Mouse (Mus musculus) stomach, embryonic 14.5 days (tissue): ENCODE data around the gene Elmo2. TPM values are rescaled to one million over a fixed set of nuclear protein-coding genes. Genes with fewer than 3 reads are reported as not detected.

Source experiments
- ATAC-seq: fragments of 200-750 bp; cut with Nextera tagmentation; 2 replicates; pipeline ENCODE4 v1.8.0; 2017; ENCODE audit warnings: low read depth, moderate TSS enrichment; ENCODE audit not compliant: insufficient number of reproducible peaks, insufficient read depth, low FRiP score
- H3K27ac ChIP-seq: fragments of 300-500 bp; sonication (generic); 2 replicates; pipeline ENCODE4 v1.5.1; 2014; ENCODE audit warnings: mild to moderate bottlenecking, low read length, moderate library complexity, mixed read lengths
- H3K27me3 ChIP-seq: fragments of 300-500 bp; sonication (generic); 2 replicates; pipeline ENCODE4 v1.6.1; 2014; ENCODE audit warnings: low read length, control low read depth, mixed read lengths; ENCODE audit not compliant: control insufficient read depth, insufficient read depth
- H3K36me3 ChIP-seq: fragments of 300-500 bp; sonication (generic); 2 replicates; pipeline ENCODE4 v1.6.1; 2014; ENCODE audit warnings: mild to moderate bottlenecking, control low read depth, low read length, moderate library complexity, mixed read lengths; ENCODE audit not compliant: control insufficient read depth, insufficient read depth
- H3K4me1 ChIP-seq: fragments of 300-500 bp; sonication (generic); 2 replicates; pipeline ENCODE4 v1.6.1; 2014; ENCODE audit warnings: low read length, control low read depth, mixed read lengths; ENCODE audit not compliant: control insufficient read depth, insufficient read depth
- H3K4me2 ChIP-seq: fragments of 300-500 bp; sonication (generic); replicated peaks from 2 replicates; pipeline ENCODE4 v1.6.1; 2014; ENCODE audit warnings: low read depth, low read length, control low read depth
- H3K4me3 ChIP-seq: fragments of 300-500 bp; sonication (generic); 2 replicates; pipeline ENCODE4 v1.5.1; 2014; ENCODE audit warnings: low read depth, low read length, control low read depth
- H3K9ac ChIP-seq: fragments of 300-500 bp; sonication (generic); replicated peaks from 2 replicates; pipeline ENCODE4 v1.6.1; 2014; ENCODE audit warnings: low read depth, mild to moderate bottlenecking, control low read depth, low read length, moderate library complexity, mixed read lengths
- H3K9me3 ChIP-seq: fragments of 300-500 bp; sonication (generic); 2 replicates; pipeline ENCODE4 v1.6.1; 2016; ENCODE audit warnings: low read depth, low read length, control low read depth; ENCODE audit not compliant: control insufficient read depth
- WGBS: fragments of 180-500 bp; shearing (Covaris S2); extraction: QIAGEN DNeasy Blood & Tissue Kit; methylation state at CpG from one replicate; pipeline ENCODE4 v1.1.7; 2014; 5-methylcytosine and 5-hydroxymethylcytosine counted together
- polyA plus RNA-seq: library from polyadenylated mRNA; unstranded; fragments of >200 nt; fragmentation: Nextera tagmentation; extraction: Ambion mirVana; gene quantifications from 2 replicates; pipeline ENCODE4 v1.2.1, GENCODE M21; 2014

Elmo2 gene
- polyA plus RNA-seq, 1 experiment from 2014 or later = 77.8 TPM

GRCm38 (mm10) chr2:165329703-165330102 is 3.4 kb upstream of the Elmo2 start:
- no peak for ATAC-seq
- no peaks in the 10 kb centered on the region for H3K9me3 ChIP-seq
- H3K36me3 ChIP-seq = no peaks in the 10 kb centered on the region
- H3K4me3 ChIP-seq = no peak overlapping the region
- no peak overlapping the region for H3K4me2 ChIP-seq
- H3K27ac ChIP-seq = no peak overlapping the region
- 5% methylated on average over 3 of the region's 3 CpGs for WGBS
- no peaks in the 10 kb centered on the region for H3K27me3 ChIP-seq
- no peak overlapping the region for H3K9ac ChIP-seq
- peaks cover 12% of the 10 kb centered on the region for H3K4me1 ChIP-seq

- Histone ChIP-seq H3K4me2 (no peak overlapping the region), H3K27me3 (no peaks in the 10 kb centered on the region), H3K9ac (no peak overlapping the region), H3K27ac (no peak overlapping the region), H3K36me3 (no peaks in the 10 kb centered on the region), H3K9me3 (no peaks in the 10 kb centered on the region), H3K4me3 (no peak overlapping the region), H3K4me1 (peaks cover 20% of the 10 kb centered on the region)
- WGBS = 69% methylated on average over 5 of the region's 5 CpGs
- ATAC-seq = no peak
Measured at GRCm38 (mm10) chr2:165328746-165329145, 2.5 kb upstream of the Elmo2 start.

DNA sequence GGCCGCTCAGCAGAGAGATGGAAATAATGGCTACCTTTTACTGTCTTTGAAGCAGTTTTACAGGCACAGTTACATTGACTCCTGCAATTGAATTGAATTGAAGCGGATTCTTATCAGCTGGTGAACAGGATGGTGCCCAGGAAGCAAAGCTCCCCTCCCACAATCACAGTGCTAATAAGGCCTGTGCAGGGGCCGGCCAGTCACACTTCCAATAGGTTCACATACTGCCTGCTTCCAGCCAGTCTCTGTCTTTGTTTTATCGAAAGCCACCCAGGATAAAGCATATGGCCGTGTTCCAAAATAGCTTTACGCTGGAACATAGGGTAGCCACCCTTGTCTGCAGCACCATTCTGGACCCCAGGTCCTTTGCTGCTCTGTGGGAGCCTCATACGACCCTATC is 1.1 kb upstream of the Elmo2 start:
- ATAC-seq = no peak
- H3K4me3 ChIP-seq = no peak overlapping the region
- H3K9ac ChIP-seq = 0 out of 2 replicates have a peak overlapping the region, but pooled peaks have one; percentile 29
- H3K4me1 ChIP-seq = peaks cover 25% of the 10 kb centered on the region
- no peaks in the 10 kb centered on the region for H3K9me3 ChIP-seq
- peak overlapping the region; percentile 67 for H3K4me2 ChIP-seq
- H3K27ac ChIP-seq = no peak overlapping the region
- H3K36me3 ChIP-seq = no peaks in the 10 kb centered on the region
- no peaks in the 10 kb centered on the region for H3K27me3 ChIP-seq
- 50% methylated on average over 7 of the region's 7 CpGs for whole genome bisulfite sequencing

DNA sequence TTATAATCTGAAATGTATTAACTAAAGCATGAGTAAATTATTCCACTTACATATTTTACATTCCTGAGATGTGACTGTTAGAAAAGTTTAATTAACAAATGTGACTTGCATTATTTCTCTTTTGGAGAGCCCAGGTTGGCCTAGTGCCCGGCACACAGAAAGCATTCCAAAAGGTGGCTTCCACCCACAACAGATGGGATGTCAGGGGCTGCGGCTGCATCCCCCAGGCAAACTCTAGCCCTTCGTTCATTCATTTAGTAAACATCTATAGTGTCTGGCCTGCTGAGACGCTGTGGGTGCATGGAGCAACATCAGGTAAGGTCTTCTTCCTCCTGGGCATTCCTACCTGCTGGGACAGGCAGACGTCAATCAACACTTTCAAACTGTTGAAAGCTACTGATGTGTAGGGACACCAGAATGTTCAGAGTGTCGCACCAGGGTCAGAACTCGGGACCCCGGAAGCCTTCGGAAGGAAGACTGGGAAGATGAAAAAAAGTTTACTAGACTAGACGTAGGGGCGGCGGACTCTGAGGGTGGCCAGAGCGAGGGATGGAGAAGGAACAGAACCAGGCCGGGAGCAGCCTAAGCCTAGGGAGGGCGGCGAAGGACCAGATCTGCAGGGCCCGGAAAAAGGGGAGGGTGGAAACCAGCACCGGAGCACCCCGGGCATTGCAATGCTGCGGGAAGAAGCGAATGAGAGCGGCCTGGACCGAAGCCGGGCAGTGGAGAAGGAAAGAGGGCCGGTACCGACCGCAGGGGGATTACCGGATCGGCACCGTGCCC is 567 bp downstream of the Elmo2 start:
- Histone ChIP-seq H3K4me3 (peak overlapping the region; percentile 97), H3K9me3 (no peaks in the 10 kb centered on the region), H3K9ac (peak overlapping the region; percentile 88), H3K4me1 (peaks cover 35% of the 10 kb centered on the region), H3K27ac (peak overlapping the region; percentile 44; the same call in 1 of the 2 replicates), H3K27me3 (no peaks in the 10 kb centered on the region), H3K4me2 (peak overlapping the region; percentile 89), H3K36me3 (no peaks in the 10 kb centered on the region)
- WGBS = 1% methylated on average over 30 of the region's 30 CpGs
- 0 out of 2 replicates have a peak, but pooled peaks have one; percentile 16 for ATAC-seq

- WGBS = 52% methylated on average over 5 of the region's 5 CpGs
- Histone ChIP-seq H3K27me3 (no peaks in the 10 kb centered on the region), H3K4me3 (no peak overlapping the region), H3K9ac (no peak overlapping the region), H3K4me2 (no peak overlapping the region), H3K27ac (no peak overlapping the region), H3K36me3 (no peaks in the 10 kb centered on the region), H3K9me3 (no peaks in the 10 kb centered on the region), H3K4me1 (peaks cover 43% of the 10 kb centered on the region)
- ATAC-seq = no peak
Measured at GRCm38 (mm10) chr2:165323928-165324327, 2.4 kb downstream of the Elmo2 start.

- no peak for ATAC-seq
- Histone ChIP-seq H3K27me3 (no peaks in the 10 kb centered on the region), H3K4me3 (no peak overlapping the region), H3K36me3 (no peaks in the 10 kb centered on the region), H3K27ac (no peak overlapping the region), H3K9ac (no peak overlapping the region), H3K9me3 (no peaks in the 10 kb centered on the region), H3K4me2 (no peak overlapping the region), H3K4me1 (peaks cover 47% of the 10 kb centered on the region)
- 79% methylated on average over 5 of the region's 5 CpGs for WGBS
Measured at GRCm38 (mm10) chr2:165323484-165323883, 2.8 kb downstream of the Elmo2 start.

DNA sequence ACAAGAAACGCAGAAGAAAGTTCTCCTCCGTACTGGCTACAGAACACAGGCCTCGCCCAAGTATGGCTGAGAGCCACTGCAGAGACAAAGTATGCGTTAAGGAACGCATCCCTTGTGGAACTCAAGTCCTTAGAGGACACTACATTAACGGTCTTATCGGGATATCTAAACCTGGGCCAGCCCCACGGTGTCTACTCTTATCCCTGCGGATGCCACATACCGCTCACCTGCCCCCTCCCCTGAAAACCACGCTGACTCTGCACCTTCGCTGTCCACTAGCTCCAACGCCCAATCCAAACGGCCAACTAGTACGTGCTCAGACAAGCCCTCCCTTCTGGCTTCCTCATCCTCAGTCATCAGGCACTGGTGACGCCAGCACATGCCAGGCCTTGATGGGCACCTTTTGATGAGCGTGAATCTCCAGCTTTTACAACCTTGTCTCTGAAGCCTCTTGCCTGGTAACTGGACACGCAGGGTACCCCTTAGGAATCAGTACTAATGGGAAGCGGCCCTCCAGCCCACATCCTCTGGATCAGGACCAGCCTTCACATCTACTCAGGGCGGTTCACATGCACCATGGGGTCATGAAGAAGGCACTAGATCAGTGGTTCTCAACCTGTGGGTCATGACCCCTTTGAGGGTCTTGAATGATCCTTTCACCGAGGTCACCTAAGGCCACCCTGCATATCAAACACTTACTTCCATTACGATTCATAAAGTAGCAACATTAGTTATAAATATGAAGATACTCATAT is 4.1 kb downstream of the Elmo2 start:
- no peak overlapping the region for H3K4me2 ChIP-seq
- no peak overlapping the region for H3K9ac ChIP-seq
- no peak overlapping the region for H3K27ac ChIP-seq
- 82% methylated on average over 22 of the region's 22 CpGs for WGBS
- H3K4me3 ChIP-seq = no peak overlapping the region
- H3K36me3 ChIP-seq = no peaks in the 10 kb centered on the region
- no peak for ATAC-seq
- no peaks in the 10 kb centered on the region for H3K9me3 ChIP-seq
- peaks cover 58% of the 10 kb centered on the region for H3K4me1 ChIP-seq
- no peaks in the 10 kb centered on the region for H3K27me3 ChIP-seq

DNA sequence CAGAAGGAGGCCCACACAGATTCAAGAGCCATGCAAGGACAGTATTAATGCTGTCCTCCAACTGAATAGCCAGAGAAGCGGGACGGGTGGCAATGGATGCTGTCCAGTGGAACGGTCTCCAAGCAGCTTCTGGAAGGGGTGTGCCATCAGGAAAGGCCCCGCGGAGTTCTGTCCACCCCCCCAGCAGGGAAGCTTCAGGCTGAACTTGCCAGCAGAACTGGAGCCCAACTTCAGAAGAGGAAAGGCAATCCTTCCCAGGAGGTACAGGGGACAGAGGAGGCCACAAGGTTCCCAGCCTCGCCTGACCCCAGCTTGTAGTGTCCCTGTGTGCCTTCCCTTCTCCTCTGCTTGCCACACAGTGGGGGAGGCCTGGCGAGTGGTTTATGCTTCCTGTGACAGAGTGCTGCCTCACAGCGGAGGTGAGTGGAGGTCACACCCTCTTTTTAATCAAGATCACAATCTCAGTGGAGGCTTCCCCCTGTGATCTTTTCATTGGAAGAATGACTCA is 4.8 kb downstream of the Elmo2 start:
- ATAC-seq = no peak
- Histone ChIP-seq H3K4me3 (no peak overlapping the region), H3K9me3 (no peaks in the 10 kb centered on the region), H3K4me2 (0 out of 2 replicates have a peak overlapping the region, but pooled peaks have one; percentile 10), H3K36me3 (no peaks in the 10 kb centered on the region), H3K4me1 (peaks cover 66% of the 10 kb centered on the region), H3K9ac (no peak overlapping the region), H3K27me3 (no peaks in the 10 kb centered on the region), H3K27ac (peak overlapping the region; percentile 48; the same call in 1 of the 2 replicates)
- 57% methylated on average over 8 of the region's 8 CpGs for WGBS
